Mouse (Mus musculus) C2C12 (cell line): Measurements from ENCODE around the gene Gm21680. TPM values are rescaled to one million over a fixed set of nuclear protein-coding genes. Genes with fewer than 3 reads are reported as not detected.
"Not testable (repeated sequence)": the region's sequence is repeated elsewhere in the genome, so short reads cannot be mapped to it uniquely, and the experiment has no call there.

ENCODE experiments used
- H3K27me3 ChIP-seq: one replicate; pipeline ENCODE4 v1.6.1; 2011; ENCODE audit not compliant: control insufficient read depth, insufficient read depth, insufficient read length
- H3K36me3 ChIP-seq: one replicate; pipeline ENCODE4 v1.6.1; 2011; ENCODE audit not compliant: control insufficient read depth, insufficient read depth
- H3K4me3 ChIP-seq: one replicate; pipeline ENCODE4 v1.5.1; 2011; ENCODE audit warnings: mild to moderate bottlenecking, control low read depth; ENCODE audit not compliant: poor library complexity, insufficient read depth, severe bottlenecking
- H3K79me2 ChIP-seq: one replicate; pipeline ENCODE4 v1.6.1; 2011; ENCODE audit not compliant: control insufficient read depth, insufficient read depth
- H3K79me3 ChIP-seq: one replicate; pipeline ENCODE4 v1.6.1; 2011; ENCODE audit warnings: low read depth, control low read depth
- H3ac ChIP-seq: one replicate; pipeline ENCODE3; 2011; ENCODE audit warnings: low read depth; ENCODE audit not compliant: control insufficient read depth, insufficient read length
- long read RNA-seq, 2 experiments: library from polyadenylated mRNA; unstranded; transcript quantifications; one replicate each; pipeline ENCODE4 v2.0.0; 2019 to 2020
- polyA plus RNA-seq: library from polyadenylated mRNA; unstranded; fragments of >200 nt; fragmentation: generic; extraction: Trizol; gene quantifications from one replicate; pipeline ENCODE4 v1.2.1, GENCODE M21; 2012; ENCODE audit warnings: missing spikeins

Gene Gm21680
- not detected for polyA plus RNA-seq
- long read RNA-seq, experiment 1 = 0 reads
- long read RNA-seq, experiment 2 = 0 reads

GRCm38 (mm10) chr5:25972563-25972962, at the start of gene Gm21680:
Gene Gm21680, minus strand, starts transcription at chr5:25972663.
- H3K79me3 ChIP-seq, H3ac ChIP-seq, H3K36me3 ChIP-seq, H3K79me2 ChIP-seq, H3K4me3 ChIP-seq, H3K27me3 ChIP-seq: not testable (repeated sequence)

- not testable (repeated sequence) for H3ac ChIP-seq, H3K79me2 ChIP-seq, H3K27me3 ChIP-seq, H3K4me3 ChIP-seq, H3K36me3 ChIP-seq, H3K79me3 ChIP-seq
Observed at GRCm38 (mm10) chr5:26007697-26008096, 35.2 kb upstream of the Gm21680 start.

- H3K36me3 ChIP-seq, H3K79me3 ChIP-seq, H3K4me3 ChIP-seq, H3K79me2 ChIP-seq, H3ac ChIP-seq, H3K27me3 ChIP-seq: not testable (repeated sequence)
Observed at GRCm38 (mm10) chr5:26006937-26007695, 34.7 kb upstream of the Gm21680 start.

GRCm38 (mm10) chr5:26004698-26005097, 32.2 kb upstream of the Gm21680 start, which contains the start of gene Gm1979:
Gene Gm1979, minus strand, starts transcription at chr5:26004798.
- not testable (repeated sequence) for H3ac ChIP-seq, H3K79me2 ChIP-seq, H3K36me3 ChIP-seq, H3K79me3 ChIP-seq, H3K4me3 ChIP-seq, H3K27me3 ChIP-seq

- not testable (repeated sequence) for H3K27me3 ChIP-seq, H3K79me2 ChIP-seq, H3K4me3 ChIP-seq, H3ac ChIP-seq, H3K79me3 ChIP-seq, H3K36me3 ChIP-seq
Observed at GRCm38 (mm10) chr5:25988550-25988949, 16.1 kb upstream of the Gm21680 start, which contains the start of gene Gm21698. Gene Gm21698, minus strand, starts transcription at chr5:25988650.

- H3K79me2 ChIP-seq, H3K27me3 ChIP-seq, H3K4me3 ChIP-seq, H3K36me3 ChIP-seq, H3ac ChIP-seq, H3K79me3 ChIP-seq: not testable (repeated sequence)
Observed at GRCm38 (mm10) chr5:25957050-25957449, 15.4 kb downstream of the Gm21680 start.

- H3K79me2 ChIP-seq, H3K36me3 ChIP-seq, H3ac ChIP-seq, H3K79me3 ChIP-seq, H3K4me3 ChIP-seq, H3K27me3 ChIP-seq: not testable (repeated sequence)
Observed at GRCm38 (mm10) chr5:25956611-25957010, 15.9 kb downstream of the Gm21680 start.

- not testable (repeated sequence) for H3K79me2 ChIP-seq, H3ac ChIP-seq, H3K4me3 ChIP-seq, H3K36me3 ChIP-seq, H3K79me3 ChIP-seq, H3K27me3 ChIP-seq
Observed at GRCm38 (mm10) chr5:25954317-25954716, 18.1 kb downstream of the Gm21680 start, which contains the start of gene Gm21671. Gene Gm21671, minus strand, starts transcription at chr5:25954417.

GRCm38 (mm10) chr5:25945391-25945790, 27.1 kb downstream of the Gm21680 start:
- H3K36me3 ChIP-seq, H3K79me3 ChIP-seq, H3K4me3 ChIP-seq, H3K27me3 ChIP-seq, H3K79me2 ChIP-seq, H3ac ChIP-seq: not testable (repeated sequence)

- not testable (repeated sequence) for H3K79me2 ChIP-seq, H3K36me3 ChIP-seq, H3K79me3 ChIP-seq, H3ac ChIP-seq, H3K4me3 ChIP-seq, H3K27me3 ChIP-seq
Observed at GRCm38 (mm10) chr5:25942281-25942680, 30.2 kb downstream of the Gm21680 start, which contains the start of gene Gm21663. Gene Gm21663, minus strand, starts transcription at chr5:25942381.
